Mouse (Mus musculus): ENCODE data around the gene Ubald1. TPM values are rescaled to one million over a fixed set of nuclear protein-coding genes. Genes with fewer than 3 reads are reported as not detected.

The Ubald1 gene
- total RNA-seq, 2 experiments from 2014 or later = 35.4 to 37.6 TPM

DNA sequence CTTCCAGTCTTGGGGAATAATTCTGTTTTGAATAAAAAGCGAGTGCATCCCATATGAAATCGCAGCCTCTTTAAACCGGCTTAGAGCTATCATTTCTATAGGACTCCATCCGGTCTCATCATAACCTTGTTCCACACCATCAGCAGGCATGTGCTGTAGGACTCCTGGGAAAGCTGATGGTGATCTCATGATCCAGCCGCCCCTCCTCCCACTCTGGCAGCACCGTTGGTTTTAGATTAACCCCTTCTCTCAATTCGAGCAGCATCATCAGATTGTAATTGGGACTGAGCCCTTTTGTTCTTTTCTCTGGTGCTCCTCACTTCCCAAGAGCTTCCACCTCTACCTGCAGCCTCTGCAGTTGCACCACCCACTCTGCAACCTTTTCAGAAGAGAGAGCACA, 21.1 kb upstream of the Ubald1 start:
- DNase-seq (ENCODE audit: low spot score) = no peak

DNA sequence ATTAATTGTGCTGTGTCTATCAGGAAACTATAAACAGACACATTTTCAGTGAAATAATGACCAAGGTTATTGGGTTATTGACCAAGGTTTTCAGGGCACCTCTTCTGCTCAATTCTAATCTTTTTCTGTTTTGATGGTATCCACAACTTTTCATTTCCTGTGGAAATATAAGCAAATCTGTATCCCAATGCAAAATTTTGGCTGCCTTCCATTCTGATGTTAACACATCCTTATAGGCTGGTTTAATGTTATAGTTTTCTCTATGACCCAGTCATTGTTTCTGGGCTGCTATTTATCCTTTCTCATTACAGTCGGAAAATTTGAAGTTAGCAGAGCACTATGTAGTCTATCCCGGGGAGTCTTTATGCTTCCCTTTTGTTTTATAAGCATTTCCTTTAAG, 19.6 kb upstream of the Ubald1 start:
- no peak for DNase-seq (ENCODE audit: low spot score)

DNA sequence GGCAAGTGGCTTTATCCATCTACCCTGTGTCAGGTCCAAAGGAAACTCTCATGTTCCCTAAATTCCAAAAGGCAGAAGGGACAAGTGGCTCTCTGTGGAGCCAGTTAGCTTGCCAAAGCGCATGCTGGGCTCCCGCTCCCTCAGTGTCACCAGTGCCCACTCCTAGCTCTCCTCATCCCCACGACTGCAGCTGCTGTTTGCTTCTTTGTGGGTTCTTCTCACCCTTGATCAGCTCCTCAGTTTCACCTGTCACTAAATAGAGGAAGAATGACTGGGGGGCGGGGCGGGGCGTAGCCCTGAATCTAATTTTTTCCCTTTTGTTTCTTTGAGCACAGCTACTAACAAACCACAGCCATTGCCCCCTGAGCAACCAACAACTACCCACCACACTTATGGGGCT, 18.8 kb upstream of the Ubald1 start:
- DNase-seq (ENCODE audit: low spot score) = no peak

DNA sequence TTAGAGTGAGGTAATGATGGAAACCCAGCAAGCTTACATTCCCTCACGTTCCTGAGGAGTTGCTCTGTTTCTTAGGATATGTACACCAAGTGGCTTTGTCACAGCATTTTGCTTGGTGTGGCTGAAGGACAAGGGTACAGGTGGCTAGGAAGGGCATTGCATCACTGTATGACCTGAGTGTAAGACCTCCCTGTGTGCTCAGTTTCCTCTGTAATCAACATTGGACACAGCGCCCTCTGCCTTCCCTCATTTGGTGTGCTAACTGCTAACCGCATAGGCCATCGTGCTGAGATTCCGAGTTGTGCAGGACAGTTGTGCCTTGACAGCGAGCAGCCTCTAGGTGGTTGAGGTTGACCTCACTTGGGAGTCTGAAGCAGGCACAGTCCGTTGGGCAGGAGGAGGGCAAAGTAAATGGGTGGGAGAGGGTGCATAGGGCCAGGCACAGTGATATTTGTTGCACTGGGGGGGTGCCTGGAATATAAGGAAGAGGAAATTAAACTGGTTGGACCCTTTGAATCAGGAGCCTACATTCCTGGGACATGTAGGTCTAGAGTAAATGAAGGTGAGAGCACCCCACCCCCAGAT, 17.1 kb upstream of the Ubald1 start:
- DNase-seq (ENCODE audit: low spot score) = no peak

DNA sequence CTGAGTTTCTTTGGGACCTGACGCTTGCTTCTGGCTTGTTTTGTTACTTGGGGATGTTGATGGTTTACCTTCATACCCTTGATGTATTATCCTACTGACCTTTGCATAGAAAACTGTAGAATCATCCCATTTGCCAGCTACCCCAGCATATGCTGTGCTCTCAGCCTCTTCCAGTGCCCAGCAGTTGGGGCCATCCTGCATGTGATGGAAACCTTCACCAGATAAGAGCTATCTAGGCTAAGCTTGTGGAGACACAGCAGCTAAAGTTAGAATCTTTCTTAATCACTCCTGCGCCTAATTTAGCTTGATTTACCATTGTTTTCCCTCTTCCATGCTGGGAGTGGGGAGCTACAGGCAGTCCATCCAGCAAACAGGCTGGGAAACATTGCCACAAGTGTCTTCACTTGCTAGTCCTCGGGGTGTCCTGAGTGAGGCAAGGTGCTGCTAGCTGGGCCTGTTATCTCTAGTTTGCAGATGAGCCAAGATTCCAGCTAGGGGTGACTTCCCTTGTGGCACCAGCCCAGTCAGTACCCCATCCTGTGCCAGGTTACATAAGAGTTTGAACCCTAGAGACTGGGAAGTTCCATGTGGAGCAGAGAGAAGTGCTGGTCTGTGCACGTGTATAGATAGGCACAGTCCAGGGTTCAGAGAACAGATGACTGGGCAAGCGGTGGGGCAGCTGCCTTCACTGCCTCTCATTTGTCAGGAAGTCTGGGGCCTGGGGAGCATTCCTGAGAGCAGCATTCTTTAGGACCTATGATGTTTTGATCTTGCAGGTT, 16.3 kb upstream of the Ubald1 start:
- DNase-seq (ENCODE audit: low spot score) = peak; percentile 62

DNA sequence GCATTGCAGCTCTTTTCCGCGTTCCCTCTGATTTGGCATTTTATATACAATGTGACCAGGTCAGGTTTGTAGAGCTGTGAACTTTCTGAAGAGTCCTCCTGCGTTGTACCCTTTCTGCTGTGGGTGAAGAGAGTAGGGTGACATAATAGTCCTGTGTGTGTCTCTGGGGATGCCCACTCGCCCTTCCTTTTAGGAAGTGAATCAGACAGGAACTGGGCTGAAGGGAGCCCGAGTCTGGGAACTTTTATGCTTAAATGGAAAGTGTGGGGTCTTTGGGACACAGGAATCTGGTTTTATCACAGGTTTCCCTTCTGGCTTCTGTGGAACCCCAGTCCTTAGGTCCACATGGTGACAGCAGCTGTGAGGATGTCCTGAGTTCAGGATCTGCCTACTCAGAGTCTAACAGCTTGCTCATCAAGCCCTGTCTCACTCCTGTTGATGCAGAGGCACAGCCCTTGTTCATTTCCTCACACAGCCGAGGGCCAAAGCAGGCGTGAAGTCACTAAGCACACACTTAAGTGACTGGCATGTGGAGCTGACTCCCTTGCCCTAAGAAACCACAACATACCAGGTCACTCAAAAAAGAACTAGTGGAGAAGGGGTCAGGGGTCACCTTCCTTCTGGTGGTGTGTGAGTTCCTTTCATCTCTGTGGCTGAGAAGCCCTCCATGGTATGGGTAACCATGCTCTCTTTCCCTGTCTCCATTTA, 14.2 kb upstream of the Ubald1 start:
- DNase-seq (ENCODE audit: low spot score) = no peak

DNA sequence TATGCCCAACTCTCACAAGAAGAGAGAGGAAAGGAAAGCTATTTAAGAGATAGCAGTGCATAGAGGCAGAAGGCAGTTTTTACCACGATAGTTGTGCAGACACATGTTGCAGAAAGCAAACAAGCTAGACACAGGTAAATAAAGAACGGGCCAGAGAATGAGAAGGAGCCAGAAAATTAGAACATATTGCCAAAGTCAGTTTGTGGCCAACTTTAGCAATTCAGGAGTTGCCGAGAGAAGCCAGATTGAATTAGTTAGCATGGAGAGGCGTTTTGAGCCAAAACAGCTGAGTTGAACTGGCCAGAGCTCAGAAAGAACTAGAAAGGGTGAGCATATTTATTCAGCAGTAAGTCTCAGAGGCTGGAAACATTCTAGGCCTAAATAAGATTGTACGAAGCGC, 12.1 kb upstream of the Ubald1 start:
- no peak for DNase-seq (ENCODE audit: low spot score)

DNA sequence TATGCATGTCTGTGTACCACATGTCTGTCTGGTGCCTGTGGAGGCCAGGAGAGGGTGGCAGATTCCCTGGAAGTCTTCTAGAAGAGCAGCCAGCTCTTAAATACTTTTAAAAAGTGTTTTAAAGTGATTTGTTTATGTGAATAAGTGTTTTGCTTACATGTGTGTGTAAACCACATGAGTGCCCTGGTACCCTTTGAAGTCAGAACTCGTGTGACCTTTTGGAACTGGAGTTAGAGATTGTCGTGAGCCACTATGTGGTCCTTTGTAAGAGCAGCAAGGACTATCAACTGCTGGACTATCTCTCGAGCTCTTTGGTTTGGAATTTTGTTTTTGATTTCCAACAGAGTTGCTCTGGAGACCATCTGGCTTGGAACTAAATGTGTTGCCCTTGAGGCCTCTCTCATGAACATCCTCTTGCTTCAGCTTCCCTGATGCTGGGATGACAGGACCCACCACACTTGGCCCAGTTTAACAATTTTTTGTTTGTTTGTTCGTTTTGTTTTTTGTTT, 10.1 kb upstream of the Ubald1 start:
- no peak for DNase-seq (ENCODE audit: low spot score)

DNA sequence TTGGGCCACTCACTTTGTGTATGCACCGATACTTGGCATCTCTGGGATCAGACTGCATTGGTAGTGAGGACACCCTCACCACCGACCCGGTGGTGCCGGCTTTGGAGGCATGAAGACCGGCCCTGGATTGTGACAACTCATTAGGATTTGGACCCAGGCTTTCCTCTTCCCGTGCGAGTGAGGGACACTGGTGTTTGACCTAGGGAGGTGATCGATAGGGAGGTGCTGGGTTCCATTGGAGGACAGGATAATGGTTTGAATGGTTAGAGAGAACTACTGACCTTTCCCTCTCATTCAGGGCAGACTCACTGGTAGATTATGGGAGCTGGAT, 6.5 kb upstream of the Ubald1 start:
- no peak for DNase-seq (ENCODE audit: low spot score)

DNA sequence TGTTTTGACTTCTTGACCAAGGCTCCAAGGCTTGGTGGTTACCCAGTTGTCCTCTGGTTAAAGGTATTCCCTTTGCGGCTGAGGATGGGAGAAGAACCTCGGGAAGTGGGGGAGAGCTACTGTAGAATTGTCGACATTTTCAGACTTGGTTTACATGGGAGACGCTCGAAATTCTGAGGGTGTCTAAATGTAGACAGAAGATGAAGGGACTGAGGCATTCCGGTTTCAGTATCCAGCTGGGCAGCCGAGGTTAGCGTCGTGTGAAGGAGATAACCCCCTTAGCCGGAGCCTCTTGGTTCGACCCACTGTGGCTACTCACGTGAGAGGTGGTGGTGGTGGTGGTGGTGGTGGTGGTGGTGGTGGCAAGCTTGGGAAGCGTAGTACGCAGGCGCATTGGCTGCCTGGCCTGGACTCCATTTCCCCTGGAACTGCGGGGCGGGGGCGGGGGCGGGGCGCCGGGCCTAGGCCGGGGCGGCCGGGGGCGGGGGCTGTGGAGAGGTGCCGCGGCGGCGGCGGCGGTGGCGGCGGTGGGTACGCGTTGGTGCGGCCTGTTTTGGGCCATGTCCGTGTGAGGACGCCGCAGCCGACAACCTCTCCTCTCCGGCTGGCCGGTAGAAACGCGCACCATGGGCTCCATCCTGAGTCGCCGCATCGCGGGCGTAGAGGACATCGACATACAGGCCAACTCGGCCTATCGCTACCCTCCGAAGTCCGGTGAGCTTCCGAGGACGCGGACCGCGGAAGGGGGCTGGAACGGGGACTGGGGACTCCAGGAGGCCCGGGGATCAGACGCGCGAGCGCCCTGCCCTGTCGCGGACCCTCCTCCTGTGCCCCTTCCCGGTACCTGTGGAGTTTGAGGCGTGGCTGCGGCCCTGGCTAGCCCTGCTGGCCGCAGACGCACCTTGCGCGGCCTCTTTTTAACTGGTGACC, 5.9 kb upstream of the Ubald1 start, which contains the start of gene Mgrn1:
Mgrn1 (plus strand) TSS at position 490 of the 930 bp plus-strand sequence.
- peak; percentile 86 for DNase-seq (ENCODE audit: low spot score)

DNA sequence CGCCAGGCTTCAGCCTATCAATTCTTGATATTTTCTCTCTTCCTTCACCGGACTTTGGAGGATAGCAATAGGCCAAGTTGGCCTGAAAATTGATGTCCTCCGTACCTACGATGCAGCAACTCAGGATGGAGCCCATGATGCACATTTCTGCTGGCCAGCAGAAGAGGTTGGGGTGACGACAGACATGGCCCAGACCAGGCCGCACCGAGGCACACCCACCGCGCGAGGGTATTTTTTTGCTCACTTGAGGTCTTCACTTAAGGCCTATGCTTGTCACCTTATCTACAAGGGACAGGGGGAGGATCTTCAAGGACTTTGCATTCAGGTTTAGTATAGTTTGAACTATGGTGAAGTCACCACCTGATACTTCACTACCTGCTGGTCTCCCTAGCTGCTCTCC, 4.8 kb upstream of the Ubald1 start:
- no peak for DNase-seq (ENCODE audit: low spot score)

DNA sequence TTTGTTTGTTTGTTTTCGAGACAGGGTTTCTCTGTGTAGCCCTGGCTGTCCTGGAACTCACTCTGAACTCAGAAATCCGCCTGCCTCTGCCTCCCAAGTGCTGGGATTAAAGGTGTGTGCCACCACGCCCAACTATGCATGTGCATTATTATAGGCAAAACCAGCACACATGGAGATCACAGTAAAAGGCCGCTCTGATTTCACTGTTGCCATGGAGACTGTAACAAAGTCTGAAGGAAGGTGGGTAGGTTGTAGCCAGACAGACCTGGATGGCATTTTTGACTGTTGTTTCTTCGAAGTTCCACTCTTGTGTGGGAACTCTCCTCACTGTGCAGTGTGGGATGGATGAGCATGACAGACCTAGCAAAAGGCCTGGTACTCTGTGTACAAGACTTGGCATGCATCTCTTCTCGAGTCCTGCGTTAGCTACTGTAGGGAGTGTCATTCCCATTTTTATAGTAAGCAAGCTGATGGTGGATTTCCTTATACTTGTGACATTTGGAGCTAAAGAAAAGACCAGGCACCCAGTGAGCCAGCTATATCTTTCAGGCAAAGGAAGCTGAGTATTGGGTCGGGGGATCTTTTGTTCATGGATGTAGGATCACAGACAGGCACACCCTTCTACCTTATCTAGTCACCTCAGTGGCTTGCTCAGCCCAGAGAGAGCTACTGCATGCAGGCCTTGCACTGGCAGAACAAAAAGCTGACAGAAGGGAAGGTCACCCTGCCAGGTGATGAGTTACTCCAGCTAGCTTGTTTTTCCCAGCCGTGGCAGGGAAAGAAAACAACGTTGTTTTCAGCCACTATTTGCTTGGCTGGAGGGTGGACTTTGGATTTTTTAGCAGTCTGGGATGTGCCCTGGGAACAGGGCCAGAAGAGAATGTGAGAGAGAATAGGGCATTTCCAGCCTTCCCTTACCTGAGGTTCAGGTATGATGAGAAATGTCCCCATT, 1.6 kb upstream of the Ubald1 start:
- no peak for DNase-seq (ENCODE audit: low spot score)

DNA sequence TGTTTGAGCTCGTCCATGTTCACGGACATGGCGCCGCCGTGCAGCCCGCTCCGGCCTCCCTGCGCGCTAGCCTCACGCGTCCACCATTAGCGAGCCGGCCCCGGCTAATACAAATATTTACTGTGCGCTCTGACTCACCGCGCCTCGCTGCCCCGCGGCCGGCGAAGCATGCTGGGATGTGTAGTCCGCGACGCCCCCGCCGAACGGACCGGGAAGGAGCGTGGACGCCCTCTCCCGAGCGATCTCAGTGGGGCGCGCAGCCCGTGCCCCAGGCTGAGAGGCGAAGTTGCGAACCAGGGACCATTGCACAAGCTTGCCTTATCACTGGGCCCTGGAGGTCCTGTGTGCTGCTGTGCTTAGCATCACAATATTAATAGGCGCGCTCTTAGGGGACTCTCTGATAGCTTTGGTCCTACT, 399 bp downstream of the Ubald1 start:
- DNase-seq (ENCODE audit: low spot score) = peak; percentile 91

DNA sequence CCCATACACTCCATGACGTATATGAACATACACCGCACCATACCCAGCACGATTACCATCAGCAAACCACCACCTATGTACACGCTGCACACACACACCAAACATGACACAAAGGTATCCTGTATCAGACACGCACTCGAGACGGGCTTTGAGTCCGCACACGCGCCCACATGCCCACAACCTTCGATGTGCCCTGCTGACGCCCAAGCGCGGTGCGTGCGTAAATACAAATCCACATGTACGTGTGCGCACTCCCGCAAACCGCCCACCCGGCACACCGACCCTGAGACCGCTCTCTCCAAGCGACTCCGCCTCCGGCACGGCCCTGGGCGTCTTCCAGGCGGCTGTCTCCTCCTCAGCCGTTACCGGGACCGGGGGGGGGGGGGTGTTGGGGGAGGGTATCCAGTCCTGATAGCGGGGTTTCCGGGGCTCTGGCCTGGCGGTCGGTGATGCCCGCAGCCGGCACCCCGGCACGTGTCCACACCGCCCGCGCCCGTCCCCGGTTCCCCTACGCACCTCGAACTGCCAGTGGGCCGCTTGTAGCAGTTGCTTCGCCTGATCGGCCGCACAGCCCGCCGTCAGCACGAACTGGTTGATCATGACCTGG, 911 bp downstream of the Ubald1 start:
- no peak for DNase-seq (ENCODE audit: low spot score)

DNA sequence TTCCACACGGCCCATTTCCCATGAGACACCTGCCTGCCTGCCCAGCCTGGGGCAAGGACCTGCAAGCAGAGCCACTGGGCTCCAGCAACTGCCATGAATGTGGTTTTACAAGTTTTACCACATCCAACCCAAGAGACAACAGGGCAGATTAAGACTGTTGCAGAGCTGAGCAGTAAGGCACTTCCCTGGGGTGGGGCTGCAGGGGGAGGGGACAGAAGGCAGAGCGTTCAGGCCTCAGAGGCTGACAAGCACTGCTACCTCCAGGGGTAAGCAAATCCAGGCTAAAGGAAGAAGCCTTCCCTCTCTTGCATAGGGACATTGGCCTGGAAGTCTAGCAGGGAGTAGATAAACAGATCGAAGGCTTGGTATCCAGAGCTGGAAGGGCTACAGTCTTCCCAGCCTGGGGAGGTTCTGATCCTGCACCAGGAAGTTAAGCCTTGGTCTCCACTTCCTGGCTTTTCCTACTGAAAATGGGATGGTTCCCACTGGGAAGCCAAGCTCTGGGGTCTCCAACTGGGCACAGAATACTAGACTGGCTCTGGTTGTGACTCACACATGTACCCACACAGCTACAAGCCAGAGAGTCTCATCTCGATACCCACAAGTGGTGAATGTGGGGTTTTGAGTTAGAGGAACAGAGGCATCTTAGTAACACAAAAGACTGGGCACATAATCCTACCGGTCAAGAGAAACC, 1.8 kb downstream of the Ubald1 start:
- no peak for DNase-seq (ENCODE audit: low spot score)

DNA sequence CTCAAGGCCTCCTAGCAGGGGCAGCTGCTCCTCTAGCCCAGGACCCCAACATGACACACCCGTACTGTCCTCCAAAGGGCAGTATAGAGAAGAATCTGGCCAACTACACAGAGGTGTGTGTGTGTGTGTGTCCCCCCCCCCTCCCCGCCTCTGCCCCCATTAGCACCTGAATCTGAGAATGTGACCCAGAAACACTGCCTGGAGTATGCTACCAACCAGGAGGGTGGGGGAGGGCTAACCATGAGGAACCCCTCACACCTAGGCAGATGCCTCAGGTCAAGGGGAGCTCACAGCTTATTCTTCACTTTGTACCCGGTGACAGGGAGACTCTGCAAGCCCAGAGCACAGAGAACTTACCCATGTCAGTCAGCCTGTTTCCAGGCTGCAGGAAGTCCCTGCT, 2.4 kb downstream of the Ubald1 start:
- no peak for DNase-seq (ENCODE audit: low spot score)

DNA sequence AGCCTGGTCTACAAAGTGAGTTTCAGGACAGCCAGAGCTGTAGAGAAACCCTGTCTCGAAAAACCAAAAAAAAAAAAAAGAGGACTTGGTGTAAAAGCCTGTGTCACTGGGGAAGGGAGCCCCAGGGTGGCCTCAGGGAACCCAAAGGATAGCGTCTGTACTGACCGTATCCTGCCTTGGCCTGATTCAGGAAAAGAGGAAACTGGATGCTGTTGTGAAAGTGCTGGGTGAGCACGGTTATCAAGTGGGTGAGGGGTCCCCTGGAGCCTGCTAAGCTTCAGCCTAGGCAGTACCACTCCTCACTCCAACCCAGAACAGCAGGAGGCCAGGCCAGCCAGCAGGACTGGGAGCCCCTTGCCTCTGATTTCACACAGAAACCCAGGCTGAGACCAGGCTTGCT, 2.9 kb downstream of the Ubald1 start:
- DNase-seq (ENCODE audit: low spot score) = no peak

DNA sequence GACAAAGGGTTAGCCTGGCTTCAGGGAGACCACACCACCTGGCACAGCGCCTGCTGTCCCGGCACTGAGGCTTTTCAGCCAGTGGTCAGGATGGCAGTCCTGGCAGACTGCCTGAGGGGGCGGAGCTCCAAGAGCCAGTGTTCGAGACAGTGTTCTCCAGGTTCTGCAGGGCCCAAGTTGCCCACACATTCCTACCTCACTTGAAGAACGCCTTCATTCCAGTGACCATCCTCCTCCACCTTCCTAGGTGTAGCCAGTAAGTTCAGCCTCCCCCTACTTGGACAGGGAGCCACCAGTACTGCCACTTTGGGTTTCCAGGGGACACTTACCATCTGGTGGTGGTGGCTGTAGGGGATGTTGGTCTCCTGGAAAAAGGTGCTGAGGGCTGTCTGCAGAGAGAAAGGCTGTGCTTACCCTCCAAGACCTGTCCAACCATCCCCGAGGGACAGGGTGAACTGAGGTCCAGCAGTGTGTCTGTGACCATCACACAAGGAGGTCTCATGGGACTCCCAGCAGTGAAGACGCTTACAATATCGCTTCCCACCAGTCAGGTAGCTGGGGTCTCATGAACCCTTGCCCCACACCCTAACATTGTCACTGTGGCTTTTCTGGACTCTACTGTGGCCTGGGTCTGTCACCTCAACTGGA, 4.0 kb downstream of the Ubald1 start:
- DNase-seq (ENCODE audit: low spot score) = no peak
